Mouse (Mus musculus): ENCODE data around the gene Sh3pxd2a. TPM values are rescaled to one million over a fixed set of nuclear protein-coding genes. Genes with fewer than 3 reads are reported as not detected.
A peak's percentile ranks its signal among the peaks of the same experiment; 100 is the strongest.

Sh3pxd2a gene
- polyA plus RNA-seq, 1 experiment from 2014 or later: 2.1 TPM

DNA sequence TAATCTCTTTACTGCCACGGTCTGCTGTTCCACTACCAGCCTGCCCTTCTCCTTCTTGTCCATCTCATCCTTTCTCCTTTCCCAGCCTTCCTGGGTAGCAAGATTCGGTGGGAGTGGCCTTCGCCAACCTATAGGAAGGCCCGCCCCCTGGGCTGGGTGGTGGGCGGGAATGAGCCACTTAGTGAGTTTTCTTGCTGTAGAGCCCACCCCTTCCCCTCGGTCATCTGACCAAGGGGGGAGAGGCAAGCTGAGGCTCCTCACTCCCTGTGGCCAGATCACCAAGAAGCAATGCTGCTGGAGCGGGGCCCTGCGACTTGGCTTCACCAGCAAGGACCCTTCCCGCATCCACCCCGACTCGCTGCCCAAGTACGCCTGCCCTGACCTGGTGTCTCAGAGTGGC is 224.1 kb downstream of the Sh3pxd2a start:
- WGBS: 32% methylated on average over 12 of the region's 12 CpGs
- no peak overlapping the region for H3K4me3 ChIP-seq (ENCODE audit: low read depth, low read length)
- H3K27me3 ChIP-seq (ENCODE audit: control insufficient read depth, insufficient read depth, low read length): no peaks in the 10 kb centered on the region
- no peaks in the 10 kb centered on the region for H3K36me3 ChIP-seq (ENCODE audit: control insufficient read depth, insufficient read depth, low read length)
- no peaks in the 10 kb centered on the region for H3K9me3 ChIP-seq (ENCODE audit: control insufficient read depth, low read length)
- 0 out of 2 replicates have a peak overlapping the region, but pooled peaks have one; percentile 11 for H3K4me2 ChIP-seq (ENCODE audit: low read depth, low read length)
- no peaks in the 10 kb centered on the region for H3K4me1 ChIP-seq (ENCODE audit: control insufficient read depth, insufficient read depth, low read length)
- no peak overlapping the region for H3K27ac ChIP-seq (ENCODE audit: low read depth, low read length)
- ATAC-seq (ENCODE audit: low read depth): no peak
- no peak overlapping the region for H3K9ac ChIP-seq (replicated peaks; ENCODE audit: low read depth, low read length)

DNA sequence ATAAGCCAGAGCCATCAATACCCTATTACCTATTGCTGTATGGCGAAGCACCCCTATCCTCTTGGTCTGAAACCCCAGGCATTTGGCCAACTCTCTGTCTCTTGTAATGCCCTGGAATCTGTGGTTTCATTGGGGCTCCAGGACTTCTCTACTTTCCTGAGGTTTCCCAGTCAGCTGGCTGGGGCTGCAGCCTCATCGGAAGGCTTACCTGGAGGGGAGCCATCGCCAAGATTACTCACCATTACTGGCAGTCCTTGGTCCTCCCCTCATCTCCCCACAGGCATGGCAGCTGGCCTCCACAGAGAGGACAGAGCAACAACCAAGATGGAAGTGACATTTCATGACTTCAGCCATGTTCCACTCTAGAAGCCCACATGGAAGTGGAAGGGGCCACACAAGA is 231.1 kb downstream of the Sh3pxd2a start:
- no peak for ATAC-seq (ENCODE audit: low read depth)
- H3K27ac ChIP-seq (ENCODE audit: low read depth, low read length): no peak overlapping the region
- no peak overlapping the region for H3K9ac ChIP-seq (replicated peaks; ENCODE audit: low read depth, low read length)
- H3K4me3 ChIP-seq (ENCODE audit: low read depth, low read length): no peak overlapping the region
- WGBS: 92% methylated on average over 3 of the region's 3 CpGs
- H3K4me2 ChIP-seq (ENCODE audit: low read depth, low read length): no peak overlapping the region
- H3K9me3 ChIP-seq (ENCODE audit: control insufficient read depth, low read length): no peaks in the 10 kb centered on the region
- no peaks in the 10 kb centered on the region for H3K27me3 ChIP-seq (ENCODE audit: control insufficient read depth, insufficient read depth, low read length)
- peaks cover 6% of the 10 kb centered on the region; the same call in 1 of the 2 replicates for H3K4me1 ChIP-seq (ENCODE audit: control insufficient read depth, insufficient read depth, low read length)
- no peaks in the 10 kb centered on the region for H3K36me3 ChIP-seq (ENCODE audit: control insufficient read depth, insufficient read depth, low read length)

DNA sequence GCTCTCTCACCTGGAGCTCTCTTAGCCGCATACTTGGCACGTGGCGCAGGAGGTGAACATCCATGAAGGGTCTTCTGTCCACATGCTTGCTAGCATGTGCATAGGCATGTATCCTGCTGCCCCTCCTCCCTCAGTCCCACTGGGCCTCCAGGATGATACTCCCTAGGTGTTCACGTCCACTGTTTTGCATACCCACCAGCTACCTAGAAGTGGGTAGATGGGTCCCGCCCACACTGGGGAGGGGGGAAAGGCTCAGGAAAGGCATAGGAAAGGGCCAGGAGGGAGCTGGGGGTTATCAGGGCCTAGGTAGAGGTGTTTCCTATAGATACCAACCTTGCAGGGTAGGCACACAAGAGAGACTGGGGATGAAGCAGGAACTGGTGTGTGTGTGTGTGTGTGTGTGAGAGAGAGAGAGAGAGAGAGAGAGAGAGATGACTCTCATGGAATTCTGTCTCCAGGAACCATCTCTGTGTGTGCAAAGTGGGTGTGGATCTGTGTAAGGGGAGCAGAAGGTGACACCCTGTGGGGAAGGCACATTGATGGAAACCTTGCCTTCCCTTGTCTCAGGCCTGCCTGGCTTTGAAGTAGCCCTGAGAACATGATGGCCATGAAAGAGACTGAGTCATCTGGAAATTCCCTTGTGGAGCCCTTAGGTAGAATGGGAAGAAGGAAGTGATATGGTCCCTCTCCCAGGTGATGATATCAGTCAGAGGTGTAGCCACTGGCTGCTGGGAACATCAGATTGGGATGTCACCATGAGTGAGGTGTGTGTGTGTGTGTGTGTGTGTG is 231.9 kb downstream of the Sh3pxd2a start:
- no peak for ATAC-seq (ENCODE audit: low read depth)

DNA sequence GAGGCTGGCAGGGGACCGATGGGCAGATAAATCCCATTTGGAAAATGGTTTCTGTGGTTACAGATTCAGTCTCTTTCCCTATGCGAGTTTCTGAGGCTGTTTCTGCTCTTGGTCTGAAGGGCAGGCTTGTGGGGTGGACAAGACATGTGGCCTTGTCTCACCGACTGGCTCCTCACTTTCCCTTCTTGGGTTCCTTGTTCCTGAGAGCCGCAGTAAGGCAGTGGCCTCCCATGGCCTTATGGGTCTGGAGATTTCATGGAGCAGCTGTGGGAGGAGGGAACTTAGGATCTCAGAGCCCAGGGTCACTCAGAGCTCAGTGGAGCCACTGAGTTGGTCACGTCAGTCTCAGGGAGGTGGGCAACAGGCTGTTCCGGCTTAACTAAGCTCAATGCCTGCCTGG is 232.8 kb downstream of the Sh3pxd2a start:
- no peak overlapping the region for H3K4me3 ChIP-seq (ENCODE audit: low read depth, low read length)
- no peak overlapping the region for H3K9ac ChIP-seq (replicated peaks; ENCODE audit: low read depth, low read length)
- H3K4me2 ChIP-seq (ENCODE audit: low read depth, low read length): no peak overlapping the region
- 94% methylated on average over 6 of the region's 6 CpGs for WGBS
- ATAC-seq (ENCODE audit: low read depth): no peak
- no peaks in the 10 kb centered on the region for H3K27me3 ChIP-seq (ENCODE audit: control insufficient read depth, insufficient read depth, low read length)
- peaks cover 6% of the 10 kb centered on the region; the same call in 1 of the 2 replicates for H3K4me1 ChIP-seq (ENCODE audit: control insufficient read depth, insufficient read depth, low read length)
- no peak overlapping the region for H3K27ac ChIP-seq (ENCODE audit: low read depth, low read length)
- H3K36me3 ChIP-seq (ENCODE audit: control insufficient read depth, insufficient read depth, low read length): no peaks in the 10 kb centered on the region
- no peaks in the 10 kb centered on the region for H3K9me3 ChIP-seq (ENCODE audit: control insufficient read depth, low read length)

More for the DNA sequence above, 231.9 kb downstream of the Sh3pxd2a start:
- Histone ChIP-seq H3K4me3 (ENCODE audit: low read depth, low read length) (no peak overlapping the region), H3K27me3 (ENCODE audit: control insufficient read depth, insufficient read depth, low read length) (no peaks in the 10 kb centered on the region), H3K9ac (replicated peaks; ENCODE audit: low read depth, low read length) (no peak overlapping the region), H3K36me3 (ENCODE audit: control insufficient read depth, insufficient read depth, low read length) (no peaks in the 10 kb centered on the region), H3K4me2 (ENCODE audit: low read depth, low read length) (no peak overlapping the region), H3K27ac (ENCODE audit: low read depth, low read length) (no peak overlapping the region), H3K9me3 (ENCODE audit: control insufficient read depth, low read length) (no peaks in the 10 kb centered on the region), H3K4me1 (ENCODE audit: control insufficient read depth, insufficient read depth, low read length) (peaks cover 6% of the 10 kb centered on the region; the same call in 1 of the 2 replicates)
- 92% methylated on average over 5 of the region's 5 CpGs for WGBS

DNA sequence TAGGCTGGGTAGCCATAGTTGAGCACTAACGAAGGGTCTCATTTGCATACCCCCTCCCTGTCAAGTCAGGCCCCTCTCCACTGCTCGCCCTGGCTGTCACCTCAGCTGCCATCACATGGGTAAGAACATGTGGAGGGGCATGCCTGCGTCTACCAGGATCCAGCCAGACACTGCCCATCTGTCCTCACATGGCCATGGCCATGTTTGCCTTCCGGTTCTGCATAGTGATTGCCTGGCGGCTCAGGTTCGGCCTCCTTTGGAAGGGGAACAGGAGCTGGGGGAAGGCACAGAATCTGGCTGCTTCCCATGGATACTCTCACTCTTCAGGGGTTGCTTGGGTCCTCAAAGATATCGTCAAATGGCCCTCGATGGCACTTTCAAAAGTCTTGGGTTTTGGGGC is 233.5 kb downstream of the Sh3pxd2a start:
- no peak for ATAC-seq (ENCODE audit: low read depth)
- Histone ChIP-seq H3K36me3 (ENCODE audit: control insufficient read depth, insufficient read depth, low read length) (no peaks in the 10 kb centered on the region), H3K4me1 (ENCODE audit: control insufficient read depth, insufficient read depth, low read length) (peaks cover 6% of the 10 kb centered on the region; the same call in 1 of the 2 replicates), H3K27ac (ENCODE audit: low read depth, low read length) (no peak overlapping the region), H3K9me3 (ENCODE audit: control insufficient read depth, low read length) (no peaks in the 10 kb centered on the region), H3K4me2 (ENCODE audit: low read depth, low read length) (no peak overlapping the region), H3K9ac (replicated peaks; ENCODE audit: low read depth, low read length) (no peak overlapping the region), H3K27me3 (ENCODE audit: control insufficient read depth, insufficient read depth, low read length) (no peaks in the 10 kb centered on the region), H3K4me3 (ENCODE audit: low read depth, low read length) (no peak overlapping the region)
- WGBS: 85% methylated on average over 8 of the region's 8 CpGs

DNA sequence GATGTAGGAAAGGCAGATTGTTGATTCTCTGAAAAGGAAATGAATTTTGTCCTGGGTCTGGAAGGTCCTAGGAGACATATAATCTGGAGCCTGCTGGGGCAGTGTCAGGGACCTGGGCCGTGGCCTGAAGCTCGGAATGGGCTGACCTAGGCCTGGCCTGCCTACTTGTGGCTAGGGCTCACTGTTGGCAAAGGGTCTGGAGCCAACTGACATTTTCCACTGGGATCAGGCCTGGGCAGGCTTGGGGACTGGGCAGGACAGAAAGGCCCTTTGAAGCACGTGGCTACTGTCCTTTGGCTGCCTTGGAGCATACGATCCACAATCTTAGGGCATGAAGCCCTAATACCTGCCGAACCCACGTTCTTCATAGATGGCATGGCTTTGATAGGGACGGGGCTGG is 234.1 kb downstream of the Sh3pxd2a start:
- Histone ChIP-seq H3K4me1 (ENCODE audit: control insufficient read depth, insufficient read depth, low read length) (peaks cover 6% of the 10 kb centered on the region; the same call in 1 of the 2 replicates), H3K36me3 (ENCODE audit: control insufficient read depth, insufficient read depth, low read length) (no peaks in the 10 kb centered on the region), H3K4me2 (ENCODE audit: low read depth, low read length) (no peak overlapping the region), H3K27ac (ENCODE audit: low read depth, low read length) (no peak overlapping the region), H3K4me3 (ENCODE audit: low read depth, low read length) (no peak overlapping the region), H3K27me3 (ENCODE audit: control insufficient read depth, insufficient read depth, low read length) (no peaks in the 10 kb centered on the region), H3K9ac (replicated peaks; ENCODE audit: low read depth, low read length) (no peak overlapping the region), H3K9me3 (ENCODE audit: control insufficient read depth, low read length) (no peaks in the 10 kb centered on the region)
- no peak for ATAC-seq (ENCODE audit: low read depth)
- 93% methylated on average over 7 of the region's 7 CpGs for WGBS

DNA sequence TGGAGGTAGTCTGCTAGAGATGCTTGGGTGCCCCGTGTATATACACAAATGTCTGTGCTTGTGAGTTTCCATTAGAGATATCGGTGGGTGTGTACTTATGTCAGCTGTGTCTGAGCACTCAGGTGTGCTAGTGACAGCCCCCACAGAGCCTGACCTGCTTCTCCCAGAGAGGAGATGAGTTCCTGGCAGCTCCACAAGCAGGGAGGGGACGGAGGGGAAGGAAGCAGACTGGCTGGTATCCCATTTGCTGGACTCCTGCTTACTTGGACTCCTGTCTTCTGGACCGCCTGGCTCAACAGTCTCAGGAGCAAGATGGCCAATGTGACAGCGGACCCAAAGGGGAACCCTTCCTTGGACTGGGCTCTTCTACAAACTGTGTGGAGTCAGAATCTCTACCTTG is 234.7 kb downstream of the Sh3pxd2a start:
- ATAC-seq (ENCODE audit: low read depth): no peak
- 83% methylated on average over 5 of the region's 5 CpGs for WGBS
- peaks cover 6% of the 10 kb centered on the region; the same call in 1 of the 2 replicates for H3K4me1 ChIP-seq (ENCODE audit: control insufficient read depth, insufficient read depth, low read length)

DNA sequence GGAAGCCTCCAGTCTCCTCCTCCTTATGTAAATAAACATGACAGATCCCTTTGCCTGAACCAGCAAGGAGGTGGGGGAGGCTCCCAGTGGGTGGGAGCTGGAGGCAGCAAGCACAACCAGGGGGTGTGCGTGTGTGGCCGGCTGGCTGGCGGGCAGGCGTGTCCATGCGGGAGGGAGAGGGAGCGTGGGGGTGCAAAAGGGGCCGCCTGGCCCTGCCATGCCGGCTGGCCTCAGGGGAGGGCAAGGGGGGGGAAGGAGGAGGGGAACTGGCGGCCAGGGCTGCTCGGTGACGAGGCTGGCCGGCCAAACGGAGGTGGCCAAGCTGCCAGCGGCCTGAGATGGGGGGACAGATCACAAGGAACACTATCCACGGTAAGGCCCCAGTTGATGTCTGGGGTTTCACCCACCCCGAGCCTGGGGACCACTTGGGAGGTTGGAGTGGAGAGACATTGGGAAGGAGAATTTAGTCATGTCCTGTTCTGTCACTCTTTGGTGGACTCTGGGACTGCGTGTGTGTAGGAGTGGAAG is 235.4 kb downstream of the Sh3pxd2a start:
- Histone ChIP-seq H3K27me3 (ENCODE audit: control insufficient read depth, insufficient read depth, low read length) (no peaks in the 10 kb centered on the region), H3K9me3 (ENCODE audit: control insufficient read depth, low read length) (no peaks in the 10 kb centered on the region), H3K36me3 (ENCODE audit: control insufficient read depth, insufficient read depth, low read length) (no peaks in the 10 kb centered on the region), H3K4me3 (ENCODE audit: low read depth, low read length) (no peak overlapping the region; the same call in 1 of the 2 replicates), H3K4me1 (ENCODE audit: control insufficient read depth, insufficient read depth, low read length) (peaks cover 6% of the 10 kb centered on the region; the same call in 1 of the 2 replicates), H3K27ac (ENCODE audit: low read depth, low read length) (no peak overlapping the region), H3K9ac (replicated peaks; ENCODE audit: low read depth, low read length) (no peak overlapping the region), H3K4me2 (ENCODE audit: low read depth, low read length) (peak overlapping the region; percentile 36)
- 6% methylated on average over 17 of the region's 17 CpGs for WGBS
- ATAC-seq (ENCODE audit: low read depth): peak; percentile 39; the same call in 1 of the 2 replicates

More for the DNA sequence above, 234.7 kb downstream of the Sh3pxd2a start:
- no peak overlapping the region for H3K4me3 ChIP-seq (ENCODE audit: low read depth, low read length)
- H3K27ac ChIP-seq (ENCODE audit: low read depth, low read length): no peak overlapping the region
- no peaks in the 10 kb centered on the region for H3K9me3 ChIP-seq (ENCODE audit: control insufficient read depth, low read length)
- no peak overlapping the region for H3K9ac ChIP-seq (replicated peaks; ENCODE audit: low read depth, low read length)
- H3K27me3 ChIP-seq (ENCODE audit: control insufficient read depth, insufficient read depth, low read length): no peaks in the 10 kb centered on the region
- no peaks in the 10 kb centered on the region for H3K36me3 ChIP-seq (ENCODE audit: control insufficient read depth, insufficient read depth, low read length)
- H3K4me2 ChIP-seq (ENCODE audit: low read depth, low read length): no peak overlapping the region

DNA sequence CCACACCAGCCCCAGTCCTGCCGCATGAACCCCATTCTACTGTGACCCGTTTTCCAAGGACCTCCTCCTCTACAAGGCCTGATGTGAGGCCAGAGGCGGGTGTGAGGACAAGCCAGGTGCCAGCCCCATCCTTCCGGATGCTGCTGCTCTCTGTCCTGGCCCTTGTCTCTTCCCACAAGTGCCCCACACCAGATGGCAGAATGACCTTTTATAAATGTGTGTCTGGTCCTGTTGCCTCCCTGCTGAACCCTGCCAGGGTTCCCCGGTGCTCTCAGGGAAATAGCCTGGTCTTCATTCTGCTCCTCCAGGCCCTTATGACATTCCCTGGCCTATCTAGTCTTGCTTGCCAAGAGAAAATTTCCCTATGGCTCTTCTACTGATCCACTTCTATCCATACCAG is 238.4 kb downstream of the Sh3pxd2a start:
- Histone ChIP-seq H3K4me1 (ENCODE audit: control insufficient read depth, insufficient read depth, low read length) (peaks cover 6% of the 10 kb centered on the region; the same call in 1 of the 2 replicates), H3K36me3 (ENCODE audit: control insufficient read depth, insufficient read depth, low read length) (no peaks in the 10 kb centered on the region), H3K9me3 (ENCODE audit: control insufficient read depth, low read length) (no peaks in the 10 kb centered on the region), H3K27ac (ENCODE audit: low read depth, low read length) (no peak overlapping the region), H3K9ac (replicated peaks; ENCODE audit: low read depth, low read length) (no peak overlapping the region), H3K4me2 (ENCODE audit: low read depth, low read length) (no peak overlapping the region), H3K4me3 (ENCODE audit: low read depth, low read length) (no peak overlapping the region), H3K27me3 (ENCODE audit: control insufficient read depth, insufficient read depth, low read length) (no peaks in the 10 kb centered on the region)
- WGBS: 84% methylated on average over 5 of the region's 5 CpGs
- no peak for ATAC-seq (ENCODE audit: low read depth)

All from neural tube, embryonic 14.5 days (tissue).